14 mouse cellular contexts compared by ENCODE assay signal in the genomic region with DNA sequence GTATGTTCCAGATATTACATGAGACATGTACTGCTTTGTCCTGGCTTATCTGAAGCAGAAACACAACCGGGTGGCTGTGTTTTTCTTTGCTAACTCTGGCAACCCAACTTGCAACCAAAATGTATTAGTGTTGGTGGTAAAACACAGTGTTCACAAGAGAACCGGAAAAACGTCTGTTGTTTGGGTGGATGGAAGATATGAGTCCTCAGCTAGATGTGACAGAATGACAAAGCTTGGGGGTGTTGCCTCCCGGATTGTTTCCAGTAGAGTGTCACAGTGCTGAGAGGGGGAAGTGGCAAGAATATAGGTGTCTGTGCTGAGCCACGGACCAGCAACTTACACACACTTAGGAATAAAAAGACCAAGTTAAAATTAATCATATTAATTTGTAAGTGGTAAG.
A peak's percentile ranks its signal among the peaks of the same experiment; 100 is the strongest.
DNase-seq lines count a peak whose midpoint lies in the region.
"Had no signal": no experiment of that assay in that cellular context is flagged by ENCODE, and none has a peak within 500 bp of the region (broad histone marks: within the 10 kb centered on the region; RNA-seq: fewer than 3 reads in every experiment).

No protein-coding gene starts in this region.

- no peaks in the 10 kb centered on the region for H3K27me3 ChIP-seq in limb, embryonic 10.5 days (ENCODE audit: low read depth, poor library complexity, severe bottlenecking)
- H3K27me3 ChIP-seq: hindbrain, embryonic 15.5 days; lung, embryonic 15.5 days; neural tube, embryonic 12.5 days had no signal

- no peaks in the 10 kb centered on the region for H3K36me3 ChIP-seq in limb, embryonic 10.5 days
- H3K36me3 ChIP-seq: hindbrain, embryonic 15.5 days; lung, embryonic 15.5 days; neural tube, embryonic 12.5 days had no signal

- 87% methylated on average over 5 of the region's 5 CpGs for WGBS in limb, embryonic 10.5 days

- H3K4me1 ChIP-seq in limb, embryonic 10.5 days: no peaks in the 10 kb centered on the region

- no peak overlapping the region for H3K4me3 ChIP-seq in limb, embryonic 10.5 days
- H3K4me3 ChIP-seq: hindbrain, embryonic 15.5 days; lung, embryonic 15.5 days; neural tube, embryonic 12.5 days had no signal

- peak; percentile 1 for DNase-seq in kidney, adult 18-20 months
- no peak for DNase-seq in kidney, postnatal 10 days
- peak; percentile 92 for DNase-seq in CD4-positive helper T cell, adult 2 months (ENCODE audit: low read depth, low spot score)
- DNase-seq in T-cell, adult 2 months (ENCODE audit: low spot score): peak; percentile 73
- DNase-seq in limb, embryonic 10.5 days (ENCODE audit: low spot score): peak; percentile 12
- DNase-seq in frontal cortex, postnatal 14 days (ENCODE audit: low spot score in 2 of 2): no peak
- no peak for DNase-seq in frontal cortex, postnatal 10 days (ENCODE audit: low spot score in 2 of 2)
- DNase-seq in kidney, postnatal 14 days: no peak
- DNase-seq: adrenal gland, postnatal 25 days; cerebellum, adult 11 months; embryo, embryonic 11 days had no signal

- H3K9me3 ChIP-seq in limb, embryonic 10.5 days (replicated peaks): no peaks in the 10 kb centered on the region
- H3K9me3 ChIP-seq: hindbrain, embryonic 15.5 days; lung, embryonic 15.5 days; neural tube, embryonic 12.5 days had no signal

- no peak overlapping the region for H3K27ac ChIP-seq in limb, embryonic 10.5 days
- H3K27ac ChIP-seq: hindbrain, embryonic 15.5 days; lung, embryonic 15.5 days; neural tube, embryonic 12.5 days had no signal

Comparison
In these comparisons a context has a peak if more than half of its experiments do, and no peak if none do; other contexts are left out.
1. DNase-seq: peak in kidney, adult 18-20 months (single experiment), CD4-positive helper T cell, adult 2 months (single experiment), T-cell, adult 2 months (single experiment) and limb, embryonic 10.5 days (single experiment); none in kidney, postnatal 10 days (single experiment), frontal cortex, postnatal 14 days (0 of 2), frontal cortex, postnatal 10 days (0 of 2) and kidney, postnatal 14 days (single experiment).